Mouse (Mus musculus) stomach, embryonic 15.5 days (tissue): ENCODE results near the gene Galnt7. TPM values are rescaled to one million over a fixed set of nuclear protein-coding genes. Genes with fewer than 3 reads are reported as not detected.
A peak's percentile ranks its signal among the peaks of the same experiment; 100 is the strongest.

Experiments used
- ATAC-seq: fragments of 200-750 bp; cut with Nextera tagmentation; 2 replicates; pipeline ENCODE4 v1.8.0; 2017; ENCODE audit warnings: low read depth, moderate number of reproducible peaks, moderate TSS enrichment; ENCODE audit not compliant: insufficient read depth, low FRiP score
- H3K27ac ChIP-seq: fragments of 300-500 bp; sonication (generic); 2 replicates; pipeline ENCODE4 v1.5.1; 2015; ENCODE audit warnings: mild to moderate bottlenecking, inconsistent platforms
- H3K27me3 ChIP-seq: fragments of 300-500 bp; sonication (generic); replicated peaks from 2 replicates; pipeline ENCODE4 v1.6.1; 2015; ENCODE audit warnings: inconsistent platforms
- H3K36me3 ChIP-seq: fragments of 300-500 bp; sonication (generic); 2 replicates; pipeline ENCODE4 v1.6.1; 2015; ENCODE audit warnings: inconsistent platforms
- H3K4me1 ChIP-seq: fragments of 300-500 bp; sonication (generic); 2 replicates; pipeline ENCODE4 v1.6.1; 2015; ENCODE audit warnings: inconsistent platforms
- H3K4me2 ChIP-seq: fragments of 300-500 bp; sonication (generic); 2 replicates; pipeline ENCODE4 v1.6.1; 2015; ENCODE audit warnings: mild to moderate bottlenecking, inconsistent platforms
- H3K4me3 ChIP-seq: fragments of 300-500 bp; sonication (generic); replicated peaks from 2 replicates; pipeline ENCODE4 v1.5.1; 2015; ENCODE audit warnings: inconsistent platforms
- H3K9ac ChIP-seq: fragments of 300-500 bp; sonication (generic); 2 replicates; pipeline ENCODE4 v1.6.1; 2015; ENCODE audit warnings: inconsistent platforms
- H3K9me3 ChIP-seq: fragments of 300-500 bp; sonication (generic); 2 replicates; pipeline ENCODE4 v1.6.1; 2016; ENCODE audit warnings: inconsistent platforms
- WGBS: fragments of 180-500 bp; shearing (Covaris S2); methylation state at CpG from one replicate; pipeline ENCODE4 v1.1.7; 2015; 5-methylcytosine and 5-hydroxymethylcytosine counted together
- polyA plus RNA-seq: library from polyadenylated mRNA; unstranded; fragments of >200 nt; fragmentation: Nextera tagmentation; extraction: Ambion mirVana; gene quantifications from 2 replicates; pipeline ENCODE4 v1.2.1, GENCODE M21; 2015

The Galnt7 gene
- polyA plus RNA-seq, 1 experiment from 2014 or later, result 32.1 TPM

- Histone ChIP-seq H3K27me3 (no peaks in the 10 kb centered on the region), H3K4me1 (peaks cover 2% of the 10 kb centered on the region; the same call in 1 of the 2 replicates), H3K4me3 (0 out of 2 replicates have a peak overlapping the region, but pooled peaks have one; percentile 5), H3K4me2 (no peak overlapping the region), H3K36me3 (no peaks in the 10 kb centered on the region), H3K9ac (no peak overlapping the region), H3K9me3 (no peaks in the 10 kb centered on the region), H3K27ac (no peak overlapping the region)
- WGBS, result 82% methylated on average over 6 of the region's 6 CpGs
- ATAC-seq, result no peak
Measured at GRCm38 (mm10) chr8:57650216-57650615, 2.6 kb downstream of the Galnt7 start.

GRCm38 (mm10) chr8:57647566-57647965 lies 5.3 kb downstream of the Galnt7 start:
- no peaks in the 10 kb centered on the region for H3K36me3 ChIP-seq

GRCm38 (mm10) chr8:57644281-57644680 lies 8.6 kb downstream of the Galnt7 start:
- H3K4me2 ChIP-seq, result no peak overlapping the region
- H3K36me3 ChIP-seq, result no peaks in the 10 kb centered on the region
- no peak overlapping the region for H3K9ac ChIP-seq
- 29% methylated on average over 6 of the region's 6 CpGs for WGBS
- H3K27ac ChIP-seq, result no peak overlapping the region
- ATAC-seq, result no peak
- H3K27me3 ChIP-seq, result no peaks in the 10 kb centered on the region
- H3K4me3 ChIP-seq, result no peak overlapping the region
- no peaks in the 10 kb centered on the region for H3K9me3 ChIP-seq
- no peaks in the 10 kb centered on the region for H3K4me1 ChIP-seq

More at GRCm38 (mm10) chr8:57647566-57647965, 5.3 kb downstream of the Galnt7 start:
- Histone ChIP-seq H3K9me3 (no peaks in the 10 kb centered on the region), H3K9ac (no peak overlapping the region), H3K27me3 (no peaks in the 10 kb centered on the region), H3K4me1 (peaks cover 2% of the 10 kb centered on the region; the same call in 1 of the 2 replicates), H3K4me2 (no peak overlapping the region), H3K27ac (no peak overlapping the region), H3K4me3 (no peak overlapping the region)
- WGBS, result 39% methylated on average over 3 of the region's 3 CpGs
- ATAC-seq, result no peak

- WGBS, result 78% methylated on average over 5 of the region's 5 CpGs
- Histone ChIP-seq H3K4me1 (no peaks in the 10 kb centered on the region), H3K27ac (no peak overlapping the region), H3K9ac (no peak overlapping the region), H3K27me3 (no peaks in the 10 kb centered on the region), H3K4me2 (no peak overlapping the region), H3K9me3 (no peaks in the 10 kb centered on the region), H3K4me3 (no peak overlapping the region), H3K36me3 (no peaks in the 10 kb centered on the region)
- ATAC-seq, result no peak
Measured at GRCm38 (mm10) chr8:57642722-57643121, 10.1 kb downstream of the Galnt7 start.

- H3K27me3 ChIP-seq, result no peaks in the 10 kb centered on the region
- H3K4me3 ChIP-seq, result no peak overlapping the region
- H3K36me3 ChIP-seq, result no peaks in the 10 kb centered on the region
- no peak for ATAC-seq
- 60% methylated on average over 6 of the region's 6 CpGs for WGBS
- no peak overlapping the region for H3K9ac ChIP-seq
- no peaks in the 10 kb centered on the region for H3K4me1 ChIP-seq
- H3K27ac ChIP-seq, result no peak overlapping the region
- H3K4me2 ChIP-seq, result no peak overlapping the region
- H3K9me3 ChIP-seq, result no peaks in the 10 kb centered on the region
Measured at GRCm38 (mm10) chr8:57638925-57639324, 13.9 kb downstream of the Galnt7 start.

DNA sequence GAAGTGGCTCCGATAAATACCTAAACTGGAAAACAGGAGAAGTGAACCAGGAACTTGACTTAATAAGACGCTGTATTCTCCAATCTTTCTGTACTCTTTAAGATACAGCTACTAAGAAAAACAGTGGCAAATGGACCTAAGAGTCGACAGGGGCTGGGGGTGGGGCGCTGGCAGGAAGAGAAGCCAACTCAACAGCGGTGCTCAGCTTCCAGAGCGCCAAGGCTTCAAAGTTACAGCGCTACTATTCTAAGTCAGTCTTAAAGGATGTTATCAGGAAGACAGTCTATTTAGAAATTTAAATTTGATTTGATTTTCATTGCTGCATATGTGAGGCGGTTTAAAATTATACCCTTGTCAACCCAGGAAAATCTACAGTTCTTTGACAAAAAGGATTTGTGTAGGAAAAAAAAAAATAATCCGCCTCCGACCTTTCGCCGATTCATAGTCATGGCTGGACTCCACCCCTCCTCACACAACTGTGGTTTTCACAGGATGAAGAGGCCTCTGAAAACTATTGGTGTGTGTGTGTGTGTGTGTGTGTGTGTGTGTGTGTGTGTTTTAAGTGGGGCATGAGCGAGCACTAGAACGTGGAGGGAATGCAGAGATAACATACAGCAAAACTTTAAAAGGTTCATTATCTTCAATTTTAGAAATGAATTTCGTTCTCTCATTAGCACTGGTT lies 15.1 kb downstream of the Galnt7 start:
- 83% methylated on average over 15 of the region's 15 CpGs for WGBS
- H3K4me3 ChIP-seq, result no peak overlapping the region
- ATAC-seq, result no peak
- no peaks in the 10 kb centered on the region for H3K4me1 ChIP-seq
- H3K36me3 ChIP-seq, result no peaks in the 10 kb centered on the region
- H3K27me3 ChIP-seq, result no peaks in the 10 kb centered on the region
- H3K9me3 ChIP-seq, result no peaks in the 10 kb centered on the region
- H3K9ac ChIP-seq, result no peak overlapping the region
- H3K27ac ChIP-seq, result no peak overlapping the region
- H3K4me2 ChIP-seq, result no peak overlapping the region

DNA sequence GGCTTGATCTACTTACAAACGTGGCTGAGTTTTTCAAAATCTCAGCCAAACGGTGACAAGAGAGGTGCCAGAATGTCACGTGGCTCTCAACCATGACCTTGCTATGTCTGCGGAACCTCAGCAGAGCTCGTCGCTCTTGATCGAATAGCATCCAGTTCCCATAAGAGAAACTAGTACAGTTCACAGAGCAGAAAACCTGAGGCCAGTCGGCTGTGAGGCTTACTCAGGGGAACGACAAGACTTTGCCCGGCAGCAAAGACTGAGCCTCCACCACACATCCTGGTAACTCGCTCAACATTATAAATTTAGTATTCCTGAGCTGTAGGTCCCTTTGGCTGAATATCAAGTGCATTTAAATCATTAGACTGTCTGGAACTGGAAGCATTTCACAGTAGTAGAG lies 16.1 kb downstream of the Galnt7 start:
- Histone ChIP-seq H3K4me1 (no peaks in the 10 kb centered on the region), H3K4me3 (no peak overlapping the region), H3K36me3 (no peaks in the 10 kb centered on the region), H3K9me3 (no peaks in the 10 kb centered on the region), H3K27ac (no peak overlapping the region), H3K4me2 (no peak overlapping the region), H3K27me3 (no peaks in the 10 kb centered on the region), H3K9ac (no peak overlapping the region)
- ATAC-seq, result no peak
- WGBS, result 86% methylated on average over 11 of the region's 11 CpGs

DNA sequence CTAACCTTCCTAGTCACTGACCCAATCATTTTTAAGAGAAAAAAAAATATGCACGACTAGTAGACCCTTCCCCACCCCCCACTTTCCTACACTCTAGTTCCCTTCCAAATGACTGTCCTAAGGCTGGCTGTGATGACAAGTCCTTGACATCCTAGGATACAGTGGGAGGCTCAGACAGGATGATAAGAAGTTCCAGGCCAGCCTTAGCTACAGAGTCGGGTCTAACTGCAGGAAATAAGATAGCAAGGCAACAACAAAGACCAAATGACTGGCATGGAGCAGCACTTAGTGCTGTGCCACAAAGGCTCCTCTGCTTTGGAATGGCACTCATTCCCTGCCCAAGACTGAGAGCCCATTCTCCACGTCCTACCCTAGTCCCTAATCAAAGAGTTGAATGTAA lies 16.6 kb downstream of the Galnt7 start:
- 74% methylated on average over 3 of the region's 3 CpGs for WGBS
- H3K27me3 ChIP-seq, result no peaks in the 10 kb centered on the region
- no peak for ATAC-seq
- H3K9me3 ChIP-seq, result no peaks in the 10 kb centered on the region
- H3K4me2 ChIP-seq, result no peak overlapping the region
- no peaks in the 10 kb centered on the region for H3K4me1 ChIP-seq
- H3K36me3 ChIP-seq, result no peaks in the 10 kb centered on the region
- H3K4me3 ChIP-seq, result no peak overlapping the region
- H3K9ac ChIP-seq, result no peak overlapping the region
- H3K27ac ChIP-seq, result no peak overlapping the region

DNA sequence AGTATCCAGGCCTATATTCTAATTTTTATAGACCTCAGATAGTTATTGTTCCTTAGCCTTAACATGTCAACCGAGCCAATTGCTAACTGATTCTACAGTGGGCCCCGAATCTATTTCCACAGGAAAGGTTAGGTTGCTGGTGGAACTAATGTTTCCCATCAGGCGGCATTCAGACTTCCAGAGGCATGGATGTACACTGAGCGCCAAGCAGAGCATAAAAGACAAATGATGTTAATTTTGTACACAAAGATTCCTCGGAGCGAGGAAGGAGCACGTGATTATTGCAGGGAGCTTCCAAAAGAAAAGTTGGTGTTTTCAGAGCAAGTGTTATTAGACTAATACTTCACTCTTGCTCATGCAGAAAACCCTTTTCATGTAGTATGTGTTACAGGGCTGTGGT lies 21.1 kb downstream of the Galnt7 start:
- H3K4me1 ChIP-seq, result 0 out of 2 replicates have a peak, but pooled peaks cover 4% of the 10 kb centered on the region
- no peak overlapping the region for H3K27ac ChIP-seq
- ATAC-seq, result no peak
- no peaks in the 10 kb centered on the region for H3K9me3 ChIP-seq
- H3K9ac ChIP-seq, result no peak overlapping the region
- no peak overlapping the region for H3K4me3 ChIP-seq
- H3K27me3 ChIP-seq, result no peaks in the 10 kb centered on the region
- H3K4me2 ChIP-seq, result no peak overlapping the region
- WGBS, result 81% methylated on average over 7 of the region's 7 CpGs
- H3K36me3 ChIP-seq, result no peaks in the 10 kb centered on the region

DNA sequence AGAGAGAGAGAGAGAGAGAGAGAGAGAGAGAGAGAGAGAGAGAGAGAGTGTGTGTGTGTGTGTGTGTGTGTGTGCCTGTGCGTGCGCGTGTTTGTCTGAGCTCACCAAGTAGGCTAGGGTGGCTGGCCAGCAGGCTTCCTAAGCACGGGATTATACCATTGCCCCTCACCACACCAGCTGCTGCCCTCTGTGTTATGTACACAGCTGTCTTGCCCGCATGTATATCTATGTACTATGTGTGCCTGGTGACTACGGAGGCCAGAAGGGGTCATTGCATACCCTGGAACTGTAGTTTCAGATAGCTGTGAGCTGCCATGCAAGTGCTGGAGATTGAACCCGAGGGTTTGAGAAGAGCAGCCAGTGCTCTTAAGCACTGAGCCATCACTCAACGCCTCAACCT lies 22.7 kb downstream of the Galnt7 start:
- H3K9ac ChIP-seq, result no peak overlapping the region
- H3K9me3 ChIP-seq, result no peaks in the 10 kb centered on the region
- WGBS, result 81% methylated on average over 8 of the region's 8 CpGs
- ATAC-seq, result no peak
- no peaks in the 10 kb centered on the region for H3K36me3 ChIP-seq
- H3K4me1 ChIP-seq, result 0 out of 2 replicates have a peak, but pooled peaks cover 4% of the 10 kb centered on the region
- H3K4me3 ChIP-seq, result no peak overlapping the region
- H3K27me3 ChIP-seq, result no peaks in the 10 kb centered on the region
- H3K27ac ChIP-seq, result no peak overlapping the region
- H3K4me2 ChIP-seq, result no peak overlapping the region

DNA sequence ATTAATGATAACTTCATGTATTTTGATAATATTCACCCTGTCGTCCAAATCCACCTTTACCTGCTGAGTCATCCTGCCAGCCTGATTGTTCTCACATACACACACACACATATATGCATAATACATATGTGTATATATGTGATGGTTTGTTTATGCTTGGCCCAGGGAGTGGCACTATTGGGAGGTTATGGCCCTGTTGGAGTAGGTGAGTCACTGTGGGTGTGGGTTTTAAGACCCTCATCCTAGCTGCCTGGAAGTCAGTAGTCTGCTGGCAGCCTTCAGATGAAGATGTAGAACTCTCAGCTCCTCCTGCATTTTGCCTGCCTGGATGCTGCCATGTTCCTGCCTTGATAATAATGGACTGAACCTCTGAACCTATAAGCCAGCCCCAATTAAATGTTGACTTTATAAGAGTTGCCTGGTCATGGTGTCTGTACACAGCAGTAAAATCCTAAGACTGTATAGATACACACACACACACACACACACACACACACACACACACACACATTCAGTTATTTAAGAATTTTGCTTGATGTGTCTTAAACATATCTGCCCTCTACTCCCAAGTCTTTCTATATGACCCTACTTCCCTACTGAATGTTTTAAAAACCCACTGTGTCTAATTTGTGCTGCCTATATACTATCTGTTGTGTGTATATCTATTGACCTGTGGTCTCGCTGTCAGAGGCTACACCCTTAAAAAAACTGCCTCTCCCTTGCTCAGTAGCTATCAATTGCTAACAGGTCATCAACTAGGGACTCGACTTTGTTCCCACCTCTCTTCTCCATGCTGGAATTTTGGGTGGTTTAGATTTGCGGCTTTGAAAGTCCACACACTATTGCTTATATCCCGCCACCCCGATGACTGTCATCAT lies 23.8 kb downstream of the Galnt7 start:
- Histone ChIP-seq H3K36me3 (no peaks in the 10 kb centered on the region), H3K9me3 (no peaks in the 10 kb centered on the region), H3K27me3 (no peaks in the 10 kb centered on the region), H3K27ac (no peak overlapping the region), H3K9ac (no peak overlapping the region), H3K4me1 (0 out of 2 replicates have a peak, but pooled peaks cover 4% of the 10 kb centered on the region), H3K4me2 (no peak overlapping the region), H3K4me3 (no peak overlapping the region)
- 80% methylated on average over 6 of the region's 6 CpGs for WGBS
- ATAC-seq, result no peak
